ENCODE assay signal across 10 mouse cellular contexts in the genomic region with DNA sequence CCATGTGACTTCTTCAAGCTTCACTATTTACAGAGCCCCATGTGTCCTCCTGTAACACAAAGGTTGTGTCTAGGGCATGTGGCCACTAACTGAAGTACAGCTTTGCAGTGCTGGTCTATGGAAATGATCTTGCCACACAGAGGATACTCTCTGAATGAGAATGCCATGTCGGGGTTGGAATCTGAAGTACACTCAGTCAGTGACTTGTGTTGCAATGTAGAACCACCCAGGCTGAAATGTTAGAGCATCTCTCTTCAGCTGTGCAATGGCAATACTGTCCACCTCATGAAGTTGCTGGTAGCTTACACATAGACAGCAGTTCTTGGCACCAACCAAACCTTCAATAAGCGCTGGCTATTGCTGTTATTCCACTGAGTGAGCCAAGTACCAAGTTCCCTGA. TPM values are rescaled to one million over a fixed set of nuclear protein-coding genes. Genes with fewer than 3 reads are reported as not detected.
DNase-seq lines count a peak whose midpoint lies in the region; ATAC-seq and TF ChIP-seq lines count a peak whose summit lies in the region.
"Had no signal": no experiment of that assay in that cellular context is flagged by ENCODE, and none has a peak within 500 bp of the region (broad histone marks: within the 10 kb centered on the region; RNA-seq: fewer than 3 reads in every experiment).

No protein-coding gene starts in this region.

- H3K36me3 ChIP-seq in forebrain, embryonic 13.5 days (ENCODE audit: poor library complexity, severe bottlenecking) = no peaks in the 10 kb centered on the region
- no peaks in the 10 kb centered on the region for H3K36me3 ChIP-seq in forebrain, embryonic 14.5 days (ENCODE audit: control insufficient read depth, insufficient read depth, low read length)
- no peaks in the 10 kb centered on the region for H3K36me3 ChIP-seq in kidney, postnatal 0 days (ENCODE audit: insufficient read depth, low read length)
- H3K36me3 ChIP-seq in intestine, embryonic 15.5 days = no peaks in the 10 kb centered on the region

- H3K4me2 ChIP-seq in forebrain, embryonic 13.5 days = no peak overlapping the region
- H3K4me2 ChIP-seq in forebrain, embryonic 14.5 days (ENCODE audit: low read length) = no peak overlapping the region
- H3K4me2 ChIP-seq in kidney, postnatal 0 days (ENCODE audit: low read length) = peak overlapping the region; percentile 10; the same call in 1 of the 2 replicates
- 0 out of 2 replicates have a peak overlapping the region, but pooled peaks have one; percentile 1 for H3K4me2 ChIP-seq in intestine, embryonic 15.5 days (replicated peaks)

- DNase-seq in forebrain, embryonic 14.5 days (ENCODE audit: low spot score) = no peak
- no peak for DNase-seq in kidney, postnatal 0 days (ENCODE audit: low spot score)
- no peak for DNase-seq in kidney, postnatal 4 days
- DNase-seq in 3T3-L1 (ENCODE audit: low read depth, low spot score) = peak; percentile 46
- DNase-seq in urinary bladder, postnatal 36 days (ENCODE audit: low spot score in 2 of 2) = no peak
- no peak for DNase-seq in retina, embryonic 14.5 days (ENCODE audit: low spot score)
- DNase-seq: adrenal gland, postnatal 36 days; cerebellum, adult 18-20 months had no signal

- H3K9me3 ChIP-seq in forebrain, embryonic 13.5 days (replicated peaks) = no peaks in the 10 kb centered on the region
- no peaks in the 10 kb centered on the region for H3K9me3 ChIP-seq in forebrain, embryonic 14.5 days (replicated peaks; ENCODE audit: control insufficient read depth, low read length)
- no peaks in the 10 kb centered on the region for H3K9me3 ChIP-seq in kidney, postnatal 0 days (replicated peaks; ENCODE audit: low read length)
- H3K9me3 ChIP-seq in intestine, embryonic 15.5 days = no peaks in the 10 kb centered on the region

- peak; percentile 17; the same call in 1 of the 2 replicates for ATAC-seq in forebrain, embryonic 13.5 days
- ATAC-seq in forebrain, embryonic 14.5 days = no peak
- no peak for ATAC-seq in kidney, postnatal 0 days (replicated peaks; ENCODE audit: low FRiP score, low read depth)
- ATAC-seq in intestine, embryonic 15.5 days = no peak

- no peak overlapping the region for H3K9ac ChIP-seq in forebrain, embryonic 13.5 days
- H3K9ac ChIP-seq in forebrain, embryonic 14.5 days (ENCODE audit: low read length) = no peak overlapping the region
- H3K9ac ChIP-seq in kidney, postnatal 0 days (ENCODE audit: low read depth, low read length) = no peak overlapping the region
- no peak overlapping the region for H3K9ac ChIP-seq in intestine, embryonic 15.5 days

- TF ChIP-seq CTCF in kidney, postnatal 0 days (IDR thresholded peaks at IDR 0.05; ENCODE audit: low read depth) = no peak

- no peaks in the 10 kb centered on the region for H3K4me1 ChIP-seq in forebrain, embryonic 13.5 days
- H3K4me1 ChIP-seq in forebrain, embryonic 14.5 days (ENCODE audit: control insufficient read depth, insufficient read depth, low read length) = no peaks in the 10 kb centered on the region
- H3K4me1 ChIP-seq in kidney, postnatal 0 days (replicated peaks; ENCODE audit: insufficient read depth, low read length) = 0 out of 2 replicates have a peak, but pooled peaks cover 11% of the 10 kb centered on the region
- H3K4me1 ChIP-seq in intestine, embryonic 15.5 days (replicated peaks) = peaks cover 11% of the 10 kb centered on the region; the same call in 1 of the 2 replicates

- WGBS in forebrain, embryonic 13.5 days = 82% methylated on average over 2 of the region's 2 CpGs
- WGBS in forebrain, embryonic 14.5 days = 87% methylated on average over 2 of the region's 2 CpGs
- WGBS in kidney, postnatal 0 days = 86% methylated on average over 2 of the region's 2 CpGs
- WGBS in intestine, embryonic 15.5 days = 79% methylated on average over 2 of the region's 2 CpGs

- H3K4me3 ChIP-seq in forebrain, embryonic 13.5 days = no peak overlapping the region
- H3K4me3 ChIP-seq in forebrain, embryonic 14.5 days (ENCODE audit: low read depth, low read length) = no peak overlapping the region
- H3K4me3 ChIP-seq in kidney, postnatal 0 days (replicated peaks; ENCODE audit: low read depth, low read length) = no peak overlapping the region
- no peak overlapping the region for H3K4me3 ChIP-seq in intestine, embryonic 15.5 days (replicated peaks)

- no peak overlapping the region for H3K27ac ChIP-seq in forebrain, embryonic 13.5 days
- no peak overlapping the region for H3K27ac ChIP-seq in forebrain, embryonic 14.5 days (ENCODE audit: low read depth, low read length)
- H3K27ac ChIP-seq in kidney, postnatal 0 days = no peak overlapping the region
- no peak overlapping the region for H3K27ac ChIP-seq in intestine, embryonic 15.5 days

- no peaks in the 10 kb centered on the region for H3K27me3 ChIP-seq in forebrain, embryonic 13.5 days
- H3K27me3 ChIP-seq in forebrain, embryonic 14.5 days (replicated peaks; ENCODE audit: control insufficient read depth, insufficient read depth, low read length) = no peaks in the 10 kb centered on the region
- H3K27me3 ChIP-seq in kidney, postnatal 0 days (ENCODE audit: insufficient read depth, low read length) = no peaks in the 10 kb centered on the region
- no peaks in the 10 kb centered on the region for H3K27me3 ChIP-seq in intestine, embryonic 15.5 days (replicated peaks)

RNA-seq across cellular contexts. Expression of gene Fam198b, which starts 3.6 kb away (rescaled TPM):
- 0.79 and 2.4 TPM in 2 replicates for polyA plus RNA-seq in forebrain, embryonic 13.5 days (2015; fragmentation: Nextera tagmentation; extraction: Ambion mirVana)
- 1.2 and 1.3 TPM in 2 replicates for polyA plus RNA-seq in forebrain, embryonic 14.5 days (2014; fragmentation: Nextera tagmentation; extraction: Ambion mirVana)
- 7.4 and 8.8 TPM in 2 replicates for polyA plus RNA-seq in kidney, postnatal 0 days (2015; fragmentation: Nextera tagmentation; extraction: Ambion mirVana)
- polyA plus RNA-seq in intestine, embryonic 15.5 days (2015; fragmentation: Nextera tagmentation; extraction: Ambion mirVana) = 13.0 and 14.4 TPM in 2 replicates

RNA-seq across cellular contexts. Expression of gene Tmem144, which starts 35.4 kb away (rescaled TPM):
- polyA plus RNA-seq in forebrain, embryonic 13.5 days (2015; fragmentation: Nextera tagmentation; extraction: Ambion mirVana) = 3.3 and 4.0 TPM in 2 replicates
- 2.5 and 2.8 TPM in 2 replicates for polyA plus RNA-seq in forebrain, embryonic 14.5 days (2014; fragmentation: Nextera tagmentation; extraction: Ambion mirVana)
- 9.1 and 10.5 TPM in 2 replicates for polyA plus RNA-seq in kidney, postnatal 0 days (2015; fragmentation: Nextera tagmentation; extraction: Ambion mirVana)
- polyA plus RNA-seq in intestine, embryonic 15.5 days (2015; fragmentation: Nextera tagmentation; extraction: Ambion mirVana) = 10.6 and 11.1 TPM in 2 replicates

Comparison
In these comparisons a context has a peak if more than half of its experiments do, and no peak if none do; other contexts are left out.
1. H3K4me2 ChIP-seq: peak in kidney, postnatal 0 days (single experiment) and intestine, embryonic 15.5 days (single experiment); none in forebrain, embryonic 13.5 days (single experiment) and forebrain, embryonic 14.5 days (single experiment).